Mouse (Mus musculus) lung, adult 2 months (tissue): ENCODE measurements around the gene Trim2.

Experiments
- CTCF ChIP-seq: fragments of 200-500 bp; IDR thresholded peaks from 2 replicates; pipeline ENCODE4 v1.5.1; 2011; ENCODE audit warnings: mild to moderate bottlenecking, low read length, control low read depth; ENCODE audit not compliant: insufficient read depth
- POLR2A ChIP-seq: fragments of 200-500 bp; IDR thresholded peaks from 2 replicates; pipeline ENCODE4 v1.6.1; 2011; ENCODE audit warnings: low read depth, mild to moderate bottlenecking, control low read depth, low read length, borderline replicate concordance; ENCODE audit errors: extremely low read depth

GRCm38 (mm10) chr3:84355930-84356689 lies 49.4 kb upstream of the Trim2 start:
- TF ChIP-seq POLR2A, result no peak
- peak; percentile 16; the same call in 1 of the 2 replicates for TF ChIP-seq CTCF
